Mouse (Mus musculus) lung, embryonic 14.5 days (tissue): Measurements from ENCODE around the gene Dmrt2. TPM values are rescaled to one million over a fixed set of nuclear protein-coding genes. Genes with fewer than 3 reads are reported as not detected.

ENCODE experiments used
- ATAC-seq: fragments of 200-750 bp; cut with Nextera tagmentation; 2 replicates; pipeline ENCODE4 v1.8.0; 2017; ENCODE audit warnings: mild to moderate bottlenecking, moderate TSS enrichment, moderate library complexity; ENCODE audit not compliant: insufficient read depth
- DNase-seq: peaks from one replicate; pipeline ENCODE4 v3.0.0-alpha.2; 2015
- H3K27ac ChIP-seq: fragments of 300-500 bp; sonication (generic); 2 replicates; pipeline ENCODE4 v1.5.1; 2014; ENCODE audit warnings: low read depth, mild to moderate bottlenecking, moderate library complexity
- H3K27me3 ChIP-seq: fragments of 300-500 bp; sonication (generic); 2 replicates; pipeline ENCODE4 v1.6.1; 2014; ENCODE audit warnings: low read length, control low read depth; ENCODE audit not compliant: insufficient read depth
- H3K36me3 ChIP-seq: fragments of 300-500 bp; sonication (generic); 2 replicates; pipeline ENCODE4 v1.6.1; 2014; ENCODE audit warnings: control low read depth; ENCODE audit not compliant: insufficient read depth
- H3K4me1 ChIP-seq: fragments of 300-500 bp; sonication (generic); 2 replicates; pipeline ENCODE4 v1.6.1; 2014; ENCODE audit warnings: antibody characterized with exemption, control low read depth; ENCODE audit not compliant: insufficient read depth
- H3K4me2 ChIP-seq: fragments of 300-500 bp; sonication (generic); 2 replicates; pipeline ENCODE4 v1.6.1; 2014; ENCODE audit warnings: mild to moderate bottlenecking
- H3K4me3 ChIP-seq: fragments of 300-500 bp; sonication (generic); 2 replicates; pipeline ENCODE4 v1.5.1; 2014; ENCODE audit warnings: low read depth, low read length
- H3K9ac ChIP-seq: fragments of 300-500 bp; sonication (generic); 2 replicates; pipeline ENCODE4 v1.6.1; 2014
- H3K9me3 ChIP-seq: fragments of 300-500 bp; sonication (generic); 2 replicates; pipeline ENCODE4 v1.6.1; 2016; ENCODE audit warnings: low read depth, low read length, control low read depth
- CTCF ChIP-seq: IDR thresholded peaks from 2 replicates; pipeline ENCODE4 v1.5.1; 2016; ENCODE audit warnings: antibody characterized with exemption, low read depth
- WGBS: fragments of 180-500 bp; shearing (Covaris S2); extraction: QIAGEN DNeasy Blood & Tissue Kit; methylation state at CpG from one replicate; pipeline ENCODE4 v1.1.7; 2014; 5-methylcytosine and 5-hydroxymethylcytosine counted together
- polyA plus RNA-seq: library from polyadenylated mRNA; unstranded; fragments of >200 nt; fragmentation: Nextera tagmentation; extraction: Ambion mirVana; gene quantifications from 2 replicates; pipeline ENCODE4 v1.2.1, GENCODE M21; 2014

Gene Dmrt2
- 0.41 and 0.62 TPM in 2 replicates for polyA plus RNA-seq

DNA sequence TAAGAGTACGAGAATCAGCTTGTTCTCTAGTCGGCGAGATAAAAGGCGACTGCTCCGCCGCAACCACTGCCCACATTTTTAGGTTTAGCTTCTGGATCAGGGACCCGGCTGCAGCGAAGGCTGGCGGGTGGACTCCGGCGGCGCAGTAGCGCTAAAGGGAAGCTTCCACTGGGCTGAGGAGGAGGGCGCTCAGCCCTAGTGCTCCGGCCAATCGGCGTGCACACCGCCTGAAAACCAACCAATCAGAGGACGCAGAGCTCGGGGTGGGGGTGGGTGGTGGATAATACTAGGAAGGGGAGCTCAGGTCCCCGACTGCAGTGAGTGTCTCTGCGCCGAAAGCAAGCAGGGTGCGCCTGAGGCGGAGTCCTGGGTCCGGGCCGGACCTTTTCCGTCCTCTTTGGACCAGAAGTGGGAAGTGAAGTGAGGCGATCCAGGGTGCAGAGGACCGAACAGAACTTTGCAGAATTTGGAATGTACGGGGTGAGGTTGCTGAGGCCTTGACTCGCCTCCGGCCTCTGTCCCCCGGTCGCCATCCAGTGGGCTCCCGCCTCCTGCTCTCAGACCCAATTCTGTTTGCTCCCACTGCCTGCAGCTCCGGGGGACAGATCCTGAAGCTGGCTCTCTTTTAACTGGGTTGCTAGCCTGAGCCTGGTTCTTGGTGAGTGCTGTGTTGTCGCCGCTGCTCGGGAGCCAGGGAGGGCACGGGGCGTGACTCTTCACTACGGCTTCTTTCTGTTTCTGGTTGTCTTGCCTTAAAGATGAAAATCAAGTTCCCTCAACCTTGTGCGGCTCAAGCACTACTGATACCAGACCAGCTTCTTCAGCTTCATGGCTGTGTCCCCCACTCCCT, at the start of gene Dmrt2:
Gene Dmrt2 (plus strand): TSS at position 311 of the 850 bp plus-strand sequence.
- no peak within 1 kb of the TSS for H3K9ac ChIP-seq
- no peak within 1 kb of the TSS for H3K27ac ChIP-seq
- ATAC-seq (peak; percentile 99), DNase-seq (peak; percentile 90)
- H3K36me3 ChIP-seq: no peaks in the 10 kb centered on the region
- 1% methylated on average over 44 of the region's 44 CpGs for WGBS
- peaks cover 98% of the 10 kb centered on the region for H3K27me3 ChIP-seq
- peak within 1 kb of the TSS; percentile 69 for H3K4me2 ChIP-seq
- H3K4me3 ChIP-seq: peak within 1 kb of the TSS; percentile 40
- TF ChIP-seq CTCF: peak; percentile 15; the same call in 1 of the 2 replicates
- H3K4me1 ChIP-seq: no peaks in the 10 kb centered on the region
- H3K9me3 ChIP-seq: no peaks in the 10 kb centered on the region

GRCm38 (mm10) chr19:25628490-25628889, 43.7 kb upstream of the Dmrt2 start:
- WGBS: 11% methylated on average over 9 of the region's 9 CpGs
- H3K36me3 ChIP-seq: no peaks in the 10 kb centered on the region
- peak; percentile 70; the same call in 1 of the 2 replicates for ATAC-seq

GRCm38 (mm10) chr19:25635119-25635518, 37.1 kb upstream of the Dmrt2 start:
- 0 out of 2 replicates have a peak, but pooled peaks have one; percentile 28 for ATAC-seq

More at GRCm38 (mm10) chr19:25628490-25628889, 43.7 kb upstream of the Dmrt2 start:
- Histone ChIP-seq H3K4me1 (no peaks in the 10 kb centered on the region), H3K9me3 (no peaks in the 10 kb centered on the region), H3K27me3 (peaks cover 42% of the 10 kb centered on the region), H3K27ac (no peak overlapping the region), H3K4me3 (no peak overlapping the region), H3K9ac (no peak overlapping the region), H3K4me2 (no peak overlapping the region)
- peak; percentile 97 for TF ChIP-seq CTCF
- peak; percentile 87 for DNase-seq

GRCm38 (mm10) chr19:25635622-25636244, 36.5 kb upstream of the Dmrt2 start:
- ATAC-seq: peak; percentile 73
- H3K27me3 ChIP-seq: no peaks in the 10 kb centered on the region

More at GRCm38 (mm10) chr19:25635119-25635518, 37.1 kb upstream of the Dmrt2 start:
- no peak for TF ChIP-seq CTCF
- Histone ChIP-seq H3K36me3 (no peaks in the 10 kb centered on the region), H3K27ac (no peak overlapping the region), H3K9me3 (no peaks in the 10 kb centered on the region), H3K4me2 (peak overlapping the region; percentile 61), H3K9ac (no peak overlapping the region), H3K27me3 (no peaks in the 10 kb centered on the region), H3K4me3 (peak overlapping the region; percentile 33; the same call in 1 of the 2 replicates), H3K4me1 (no peaks in the 10 kb centered on the region)
- WGBS: 56% methylated on average over 5 of the region's 5 CpGs
- peak; percentile 54 for DNase-seq

DNA sequence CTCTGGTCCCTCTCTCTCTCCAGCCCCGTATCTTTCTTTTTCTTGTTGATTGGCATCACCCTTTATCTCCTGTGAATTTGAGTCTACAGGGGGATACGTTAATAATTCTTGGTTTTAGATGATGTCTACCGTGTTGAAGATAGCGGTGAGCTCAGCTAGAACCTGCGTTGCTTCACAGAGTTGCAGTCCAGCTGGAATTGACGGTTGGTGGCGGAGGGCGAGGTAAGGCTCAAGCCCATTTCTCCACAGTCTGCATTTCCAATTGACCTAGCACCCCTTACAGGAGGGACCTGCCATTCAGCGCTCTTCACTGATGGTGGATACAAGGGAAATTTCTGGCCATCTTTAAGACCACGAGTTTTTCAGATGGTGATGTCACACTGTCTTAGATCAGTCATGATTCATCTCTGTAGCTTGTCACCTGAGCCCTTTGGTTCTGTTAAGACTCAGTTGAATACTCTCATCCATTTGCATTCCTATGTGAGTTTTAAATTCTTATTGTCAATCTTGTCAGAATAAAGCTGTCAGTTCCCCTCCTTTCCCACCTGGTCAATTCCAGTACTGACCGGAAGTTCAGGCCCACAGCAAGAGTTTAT, 33.3 kb upstream of the Dmrt2 start:
- DNase-seq (no peak), ATAC-seq (no peak)
- H3K4me2 ChIP-seq: no peak overlapping the region
- no peaks in the 10 kb centered on the region for H3K4me1 ChIP-seq
- no peaks in the 10 kb centered on the region for H3K9me3 ChIP-seq
- no peak overlapping the region for H3K4me3 ChIP-seq
- 68% methylated on average over 11 of the region's 11 CpGs for WGBS
- H3K9ac ChIP-seq: no peak overlapping the region
- no peak for TF ChIP-seq CTCF
- no peak overlapping the region for H3K27ac ChIP-seq
- no peaks in the 10 kb centered on the region for H3K36me3 ChIP-seq
- no peaks in the 10 kb centered on the region for H3K27me3 ChIP-seq

More at GRCm38 (mm10) chr19:25635622-25636244, 36.5 kb upstream of the Dmrt2 start:
- H3K27ac ChIP-seq: no peak overlapping the region
- no peaks in the 10 kb centered on the region for H3K36me3 ChIP-seq
- DNase-seq: peak; percentile 92
- TF ChIP-seq CTCF: peak; percentile 97
- 9% methylated on average over 22 of the region's 22 CpGs for WGBS
- H3K4me1 ChIP-seq: no peaks in the 10 kb centered on the region
- peak overlapping the region; percentile 33 for H3K4me3 ChIP-seq
- peak overlapping the region; percentile 61 for H3K4me2 ChIP-seq
- no peaks in the 10 kb centered on the region for H3K9me3 ChIP-seq
- H3K9ac ChIP-seq: no peak overlapping the region

GRCm38 (mm10) chr19:25641786-25642185, 30.4 kb upstream of the Dmrt2 start:
- DNase-seq (no peak), ATAC-seq (no peak)
- Histone ChIP-seq H3K4me1 (no peaks in the 10 kb centered on the region), H3K27ac (no peak overlapping the region), H3K9ac (no peak overlapping the region), H3K4me2 (no peak overlapping the region), H3K36me3 (no peaks in the 10 kb centered on the region), H3K4me3 (no peak overlapping the region), H3K9me3 (no peaks in the 10 kb centered on the region), H3K27me3 (no peaks in the 10 kb centered on the region)
- TF ChIP-seq CTCF: no peak
- WGBS: 81% methylated on average over 6 of the region's 6 CpGs

- DNase-seq (no peak), ATAC-seq (no peak)
- Histone ChIP-seq H3K4me1 (no peaks in the 10 kb centered on the region), H3K9ac (no peak overlapping the region), H3K9me3 (no peaks in the 10 kb centered on the region), H3K27ac (no peak overlapping the region), H3K27me3 (no peaks in the 10 kb centered on the region), H3K36me3 (no peaks in the 10 kb centered on the region), H3K4me3 (no peak overlapping the region), H3K4me2 (no peak overlapping the region)
- TF ChIP-seq CTCF: no peak
- WGBS: 54% methylated on average over 3 of the region's 3 CpGs
Observed at GRCm38 (mm10) chr19:25647136-25647535, 25.1 kb upstream of the Dmrt2 start.
